Mouse (Mus musculus) MEL (cell line): ENCODE measurements around the gene Ccn2.

ENCODE experiments used
- CTCF ChIP-seq, 3 experiments: IDR thresholded peaks in 2 of 3; conservative IDR thresholded peaks in 1 of 3; 2 replicates each; pipeline ENCODE4 v1.5.1; 2011 to 2012; ENCODE audit warnings: low read length in 3 of 3, low read depth in 2 of 3, mild to moderate bottlenecking in 2 of 3, improper control_type of control experiment in 1 of 3, inconsistent platforms in 1 of 3, mixed read lengths in 1 of 3, moderate library complexity in 1 of 3; ENCODE audit not compliant: control insufficient read depth in 1 of 3, insufficient read depth in 1 of 3, poor library complexity in 1 of 3, severe bottlenecking in 1 of 3
- MAZ ChIP-seq: IDR thresholded peaks from 2 replicates; pipeline ENCODE4 v1.6.1; 2012; ENCODE audit warnings: low read depth, mild to moderate bottlenecking, inconsistent platforms, low read length, improper control_type of control experiment

DNA sequence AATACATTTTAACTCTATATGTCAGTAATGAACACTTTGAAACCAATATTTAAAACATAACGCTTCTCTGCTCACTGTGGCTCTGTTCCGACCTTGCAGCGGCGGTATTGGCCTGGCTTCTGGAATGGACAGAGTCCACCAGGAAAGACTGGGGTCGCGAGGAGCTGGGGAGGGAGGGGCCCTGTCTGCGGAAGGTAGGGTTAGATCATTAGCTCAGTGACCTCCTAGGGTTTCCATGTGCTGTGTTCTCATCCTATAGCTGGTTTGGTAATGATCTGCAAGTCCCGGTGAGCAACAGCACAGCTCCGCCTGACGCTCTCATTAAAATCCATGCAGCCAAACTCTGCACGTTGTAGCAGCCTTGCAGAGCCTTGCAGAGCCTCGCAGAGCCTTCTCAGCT, 32.0 kb downstream of the Ccn2 start:
- TF ChIP-seq CTCF (IDR thresholded peaks at IDR 0.05 in 2 of 3, conservative IDR thresholded peaks at IDR 0.05 in 1 of 3; ENCODE audit: control insufficient read depth in 1 of 3, insufficient read depth in 1 of 3, low read depth in 2 of 3, low read length in 3 of 3, poor library complexity in 1 of 3, severe bottlenecking in 1 of 3) (no peak), MAZ (no peak)
